Mouse (Mus musculus) cortical plate, adult 2 months (tissue): Measurements from ENCODE around the gene Pqbp1.

Source experiments
- CTCF ChIP-seq: fragments of 200-500 bp; IDR thresholded peaks from 2 replicates; pipeline ENCODE4 v1.5.1; 2011; ENCODE audit warnings: mild to moderate bottlenecking, control low read depth, low read length; ENCODE audit not compliant: insufficient read depth; ENCODE audit errors: extremely low read depth
- POLR2A ChIP-seq: fragments of 200-500 bp; IDR thresholded peaks from 2 replicates; pipeline ENCODE4 v1.6.1; 2011; ENCODE audit warnings: mild to moderate bottlenecking, low read length, control low read depth; ENCODE audit not compliant: insufficient read depth; ENCODE audit errors: extremely low read depth

GRCm38 (mm10) chrX:7883841-7884567 lies 15.1 kb downstream of the Pqbp1 start, which contains the start of gene Slc35a2:
- TF ChIP-seq CTCF (no peak), POLR2A (peak; percentile 47)
